Mouse (Mus musculus) G1E (cell line): Measurements from ENCODE around the gene Efcab6.

Source experiments
- CTCF ChIP-seq: IDR thresholded peaks from 2 replicates; pipeline ENCODE4 v1.5.1; 2012; ENCODE audit warnings: low read depth, low read length, inconsistent platforms, mixed read lengths
- GATA1 ChIP-seq: IDR thresholded peaks from 2 replicates; pipeline ENCODE4 v1.6.1; 2012; ENCODE audit warnings: borderline replicate concordance, low read length, inconsistent platforms, mixed read lengths
- POLR2AphosphoS5 ChIP-seq: IDR thresholded peaks from 2 replicates; pipeline ENCODE4 v1.6.1; 2012; ENCODE audit warnings: low read depth, low read length, inconsistent platforms; ENCODE audit not compliant: insufficient replicate concordance

- TF ChIP-seq CTCF (no peak), GATA1 (no peak), POLR2AphosphoS5 (no peak)
Measured at GRCm38 (mm10) chr15:83846592-83846991, 218.6 kb downstream of the Efcab6 start.
